Mouse (Mus musculus): ENCODE data around the gene Ttn.

The Ttn gene

GRCm38 (mm10) chr2:76655982-76656381 lies 326.4 kb downstream of the Ttn start:
- no peak for DNase-seq (ENCODE audit: low spot score)

- no peak for DNase-seq (ENCODE audit: low spot score)
These were observed 326.9 kb downstream of the Ttn start for GRCm38 (mm10) chr2:76655444-76655843.

GRCm38 (mm10) chr2:76654646-76655045 lies 327.7 kb downstream of the Ttn start:
- DNase-seq (ENCODE audit: low spot score) = no peak
